Mouse (Mus musculus) urinary bladder, postnatal 4 days (tissue): ENCODE measurements around the gene Cib4.

Experiments used
- DNase-seq, 2 experiments: peaks; one replicate each; pipeline ENCODE4 v3.0.0; 2021 to 2022; ENCODE audit warnings: low spot score in 2 of 2

Cib4 gene

DNA sequence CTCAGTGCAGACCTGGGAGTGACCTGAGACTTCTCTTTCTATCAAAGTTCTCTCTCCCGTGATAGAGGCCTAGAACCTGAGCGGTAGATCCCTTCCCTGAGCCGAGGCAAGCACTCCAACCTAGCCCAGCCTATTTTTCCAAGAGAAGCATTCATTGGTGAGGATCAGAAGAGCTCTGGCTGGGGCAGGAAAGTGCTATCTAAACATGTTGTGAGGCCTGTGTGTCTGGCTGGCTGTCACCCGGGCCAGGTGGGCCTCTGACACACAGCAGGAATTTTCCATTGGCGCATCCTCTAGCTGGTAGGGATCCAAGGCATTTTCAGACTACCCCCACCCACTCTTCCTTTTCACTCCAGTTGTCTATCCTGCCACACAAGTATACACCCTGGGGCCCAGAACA is 26.2 kb upstream of the Cib4 start:
- DNase-seq = no peak

DNA sequence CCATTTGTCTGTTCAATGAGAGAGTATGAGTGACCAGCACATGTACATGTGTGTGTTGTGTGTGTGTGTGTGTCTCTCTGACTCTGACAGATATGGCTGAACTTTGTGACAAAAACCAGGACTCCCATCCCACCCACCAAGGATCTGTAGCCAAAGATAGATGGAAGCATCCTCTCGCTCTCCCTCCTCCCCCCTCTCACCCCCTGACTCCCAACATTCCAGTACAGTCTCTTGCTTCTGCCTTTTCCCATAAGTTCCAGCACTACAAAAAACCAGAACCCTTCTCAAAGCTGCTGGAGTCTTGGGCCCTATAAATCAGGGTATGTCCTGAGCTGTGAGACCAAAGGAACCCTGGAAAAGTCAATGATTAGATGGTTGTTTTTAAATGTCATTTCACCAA is 22.8 kb upstream of the Cib4 start:
- no peak for DNase-seq

DNA sequence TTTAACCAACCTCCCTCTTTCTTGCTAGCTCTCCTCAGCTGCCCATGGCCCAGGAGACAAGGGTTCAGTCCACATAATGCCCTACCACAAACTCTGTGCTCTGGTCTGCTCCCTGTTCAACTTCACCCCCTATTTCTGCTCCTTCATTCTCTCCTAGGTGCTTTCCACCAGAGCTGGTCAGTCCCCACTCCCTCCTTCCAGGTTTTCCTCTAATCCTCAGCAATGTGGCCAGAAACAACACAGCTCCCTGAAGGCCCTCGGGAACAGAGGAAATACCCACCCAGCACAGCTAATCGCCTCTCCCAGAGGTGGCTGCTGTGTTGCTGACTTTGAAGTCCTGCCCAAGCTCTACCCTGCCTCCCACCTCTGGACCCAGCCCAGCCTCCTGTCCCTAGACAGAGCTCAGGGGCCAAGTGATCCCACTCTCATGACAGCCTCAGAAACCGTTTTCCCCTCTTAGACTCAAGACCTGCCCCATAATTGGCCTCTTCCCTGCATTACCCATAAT is 14.4 kb upstream of the Cib4 start:
- no peak for DNase-seq

DNA sequence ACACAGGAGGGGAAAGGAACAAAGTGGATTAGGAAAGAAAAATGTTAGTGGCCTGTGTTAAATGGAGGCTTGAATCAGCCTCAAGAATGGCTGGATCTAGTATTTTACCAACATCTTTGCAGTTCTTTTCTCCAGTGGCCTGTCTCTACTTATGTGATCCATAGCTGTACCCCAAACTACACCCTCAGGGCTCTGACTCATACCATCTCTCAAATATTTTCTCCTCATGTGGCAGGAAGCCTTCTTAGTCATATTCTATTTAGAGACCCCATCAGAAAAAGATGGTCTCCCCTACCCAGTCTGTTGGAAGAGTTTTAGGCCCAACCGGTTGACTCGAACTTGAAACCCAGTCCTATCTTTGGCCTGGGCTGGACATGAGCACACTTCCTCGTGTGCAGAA is 13.8 kb upstream of the Cib4 start:
- DNase-seq = no peak

DNA sequence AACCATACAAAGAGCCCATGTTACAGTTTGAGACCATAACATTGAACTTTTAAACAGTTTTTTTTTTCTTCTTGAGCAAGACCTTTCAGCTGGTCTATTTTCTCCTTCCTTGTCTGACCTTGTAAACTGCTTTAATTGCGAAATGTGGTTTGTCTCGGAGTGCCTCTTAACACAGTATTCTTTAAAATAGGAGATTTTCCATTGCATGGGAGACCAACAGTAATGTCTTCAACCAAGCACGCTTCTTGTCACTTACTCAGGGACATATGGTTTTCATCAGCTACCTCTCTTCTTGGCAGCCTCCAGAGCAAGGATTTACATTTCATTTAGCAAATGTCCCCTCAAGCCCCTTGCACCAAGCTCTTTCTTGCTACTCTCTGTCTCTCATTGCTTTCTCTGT is 10.6 kb upstream of the Cib4 start:
- DNase-seq = no peak

DNA sequence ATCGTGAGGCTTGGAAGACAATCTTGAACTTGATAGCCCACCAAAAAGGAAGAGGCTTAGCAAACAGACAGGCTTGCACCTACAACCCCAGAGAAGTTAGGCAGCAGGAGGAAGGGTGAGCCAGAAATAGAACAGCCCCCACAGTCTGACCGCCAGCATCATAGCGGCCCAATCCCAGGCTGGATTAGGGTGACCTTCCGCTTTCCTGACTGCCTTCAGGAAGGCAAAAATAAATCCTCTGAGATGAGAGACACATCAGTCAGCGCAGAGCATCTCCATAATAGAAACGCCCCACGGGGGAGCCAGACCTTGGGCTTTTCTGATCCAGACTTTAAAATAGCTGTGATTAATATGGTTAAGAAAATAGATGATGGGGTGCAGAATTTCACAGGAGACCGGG is 9.3 kb upstream of the Cib4 start:
- no peak for DNase-seq

DNA sequence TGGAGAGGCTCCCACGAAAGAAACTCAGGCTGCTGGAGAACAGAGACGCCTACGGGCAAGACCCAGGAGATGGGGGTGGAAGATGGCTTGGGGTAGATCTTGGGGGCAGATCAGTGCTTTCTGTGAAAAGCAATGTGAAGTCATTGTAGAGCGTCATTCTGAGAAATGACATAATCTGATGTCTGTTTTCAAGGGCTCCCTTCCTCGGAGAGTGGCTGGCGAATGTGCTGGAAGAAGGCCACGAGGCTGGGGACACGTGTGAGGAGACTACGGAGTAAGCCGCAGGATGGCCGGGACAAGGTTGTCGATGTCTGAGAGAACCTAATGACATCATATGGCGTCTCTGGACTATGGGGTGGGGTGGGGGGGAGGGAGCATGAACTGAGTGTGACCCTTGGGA is 8.3 kb upstream of the Cib4 start:
- no peak for DNase-seq

DNA sequence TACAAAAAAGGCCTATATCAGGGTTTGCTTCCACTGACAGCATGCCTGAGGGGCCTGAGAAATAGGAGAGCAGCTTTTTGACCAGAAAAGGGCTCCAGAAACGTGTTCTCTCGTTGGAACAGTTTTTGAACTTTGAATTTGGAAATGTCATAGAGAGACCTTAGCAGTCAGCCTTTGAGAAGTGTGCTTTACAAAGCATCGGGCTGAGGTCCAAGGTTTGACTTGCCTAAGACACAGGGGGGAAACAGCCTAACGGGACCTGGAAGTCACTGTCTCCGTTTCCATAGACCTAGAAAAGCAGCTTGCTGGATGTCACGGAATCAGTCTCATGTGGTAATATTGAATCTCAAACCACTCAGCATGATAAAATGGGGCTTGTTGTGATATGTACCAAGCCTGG is 6.4 kb upstream of the Cib4 start:
- DNase-seq = no peak

DNA sequence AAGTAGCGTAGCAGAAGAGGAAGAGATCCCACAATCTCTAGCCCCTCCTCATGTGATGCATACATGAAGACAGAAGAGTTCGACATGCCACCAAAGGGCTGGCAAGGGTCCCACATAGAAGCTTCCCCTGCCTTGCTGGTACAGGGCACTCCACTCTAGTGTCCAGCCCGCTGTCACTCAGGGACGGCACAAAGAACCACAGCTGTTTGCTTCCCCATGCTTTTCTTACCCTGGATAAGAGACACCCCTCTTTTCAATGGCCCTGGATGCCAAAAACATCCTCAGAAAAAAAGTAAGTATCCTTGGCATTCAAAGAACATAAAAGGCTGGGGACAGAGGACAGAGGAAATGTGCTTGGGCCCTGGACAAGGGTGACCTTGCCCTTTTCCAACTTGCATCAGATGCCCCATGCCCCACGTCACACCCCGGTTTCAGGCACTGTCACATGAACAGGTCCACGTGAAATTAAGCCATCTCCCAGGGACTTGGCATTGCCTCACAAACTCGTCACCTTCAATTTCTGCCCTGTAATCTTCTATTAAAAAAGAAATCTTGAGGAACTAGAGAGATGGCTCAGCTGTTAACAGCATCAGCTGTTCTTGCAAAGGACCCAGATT is 5.5 kb upstream of the Cib4 start:
- no peak for DNase-seq

DNA sequence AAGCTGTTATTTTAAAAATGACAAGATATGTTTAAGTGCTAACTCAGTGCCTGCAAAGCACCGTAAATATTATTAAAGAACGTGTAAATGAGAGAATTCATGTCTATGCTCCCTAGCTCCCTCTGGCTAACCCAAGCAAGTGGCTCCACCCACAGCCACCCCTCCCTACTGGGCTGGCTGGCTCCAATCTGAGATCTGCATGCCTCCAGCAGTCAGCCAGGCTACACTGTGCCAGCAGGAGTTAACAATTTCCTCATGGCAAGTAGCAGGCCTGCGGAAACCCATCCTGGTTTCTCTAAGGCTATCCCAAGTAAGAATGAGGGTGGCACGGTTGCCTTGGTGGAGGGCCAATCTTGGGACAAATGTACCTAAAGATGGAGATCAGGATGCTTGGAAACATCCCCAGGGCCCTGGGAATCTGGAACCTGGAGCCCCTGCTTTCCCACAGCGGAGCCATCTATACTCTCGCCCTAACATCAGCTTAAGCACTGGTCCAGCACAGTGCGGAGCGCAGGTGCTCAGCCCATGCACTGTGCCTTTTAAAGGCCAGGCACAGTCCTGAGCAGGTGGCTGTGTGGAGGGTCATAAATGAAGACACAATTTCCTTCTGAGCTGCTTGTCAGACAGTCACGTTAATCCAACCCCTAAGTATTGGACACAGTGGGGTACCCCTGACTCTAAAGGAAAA is 4.8 kb upstream of the Cib4 start:
- peak in 1 of 2 experiments; percentile 32 for DNase-seq

DNA sequence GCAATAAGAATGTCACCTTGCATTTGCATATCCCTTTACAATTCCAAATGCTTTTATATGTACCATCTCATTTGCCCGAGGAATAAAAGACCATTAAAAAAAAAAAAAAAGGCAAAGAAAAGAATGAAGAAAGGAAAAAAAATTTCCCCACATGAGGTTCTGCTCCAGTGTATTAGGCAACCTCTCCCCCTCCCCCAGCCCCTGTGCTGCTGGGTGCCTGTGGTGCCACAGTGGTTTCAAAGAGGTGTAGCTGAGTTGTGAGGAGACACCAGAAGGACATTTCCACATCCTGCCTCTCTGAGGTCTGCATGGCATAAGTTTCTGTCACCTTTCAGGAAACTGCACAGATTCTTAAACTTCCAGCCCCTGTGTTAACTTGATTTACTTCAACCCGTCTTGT is 3.0 kb upstream of the Cib4 start:
- no peak for DNase-seq

DNA sequence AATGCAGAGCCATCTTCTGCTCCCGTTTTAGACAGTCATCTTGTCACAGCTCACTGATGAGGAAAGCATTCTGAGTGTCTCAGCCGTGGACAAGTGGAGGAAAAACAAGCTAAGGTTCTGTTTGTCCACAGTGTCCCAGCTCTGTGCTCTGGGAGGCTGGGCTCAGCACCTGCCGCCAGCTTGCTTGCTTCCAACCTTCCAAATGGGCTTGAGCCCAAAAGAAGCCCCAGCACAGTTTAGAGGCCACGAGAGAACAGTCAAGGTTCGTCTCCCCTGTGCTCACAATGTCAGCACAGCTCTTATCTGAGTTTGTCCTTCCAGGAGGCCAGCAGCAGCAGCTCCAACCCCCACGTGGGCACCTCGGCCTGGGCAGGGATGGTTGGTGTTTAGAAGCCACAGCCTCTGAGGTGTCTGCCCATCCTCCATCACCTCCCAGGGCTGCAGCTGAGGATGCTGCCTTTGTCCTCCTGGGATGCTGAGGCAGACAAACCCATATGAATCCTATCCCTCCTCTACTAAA is 9.5 kb downstream of the Cib4 start:
- DNase-seq = no peak

DNA sequence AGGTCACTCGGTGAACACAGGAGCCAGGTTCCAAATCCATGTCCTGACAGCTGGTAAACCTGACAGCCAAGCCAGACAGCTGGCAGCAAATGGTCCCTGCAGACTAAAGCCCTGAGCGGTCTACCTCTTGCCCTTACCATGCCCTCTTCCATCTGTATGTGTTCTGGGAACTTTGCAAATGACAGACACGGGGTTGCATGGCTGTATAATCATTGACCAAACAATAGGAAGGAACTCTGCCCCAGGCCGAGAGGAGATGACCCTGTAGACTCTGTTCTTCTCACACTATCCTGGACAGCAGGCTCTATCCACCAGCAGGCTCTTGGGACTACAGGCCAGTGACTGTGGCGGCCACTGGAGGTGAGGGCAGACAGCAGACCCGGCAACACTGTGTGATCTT is 11.0 kb downstream of the Cib4 start:
- no peak for DNase-seq

DNA sequence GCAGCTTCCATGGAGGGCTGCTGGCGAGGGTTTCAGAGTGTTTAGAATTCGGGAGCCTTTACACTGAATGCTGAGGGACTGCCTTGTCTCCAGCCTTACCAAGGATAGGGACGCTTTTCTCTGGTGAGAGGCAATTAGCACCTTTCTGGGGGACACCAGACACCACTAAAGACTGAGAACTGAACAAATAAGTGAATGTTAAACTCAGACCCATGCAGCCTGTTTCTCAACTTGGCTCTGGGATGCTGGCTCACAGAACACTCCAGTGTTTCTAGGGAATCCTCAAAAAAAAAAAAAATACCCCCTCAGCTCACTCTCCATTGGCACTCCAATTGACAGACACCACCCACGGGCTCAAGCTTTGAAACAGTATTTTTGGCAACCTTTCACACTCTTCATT is 16.7 kb downstream of the Cib4 start:
- DNase-seq = no peak

DNA sequence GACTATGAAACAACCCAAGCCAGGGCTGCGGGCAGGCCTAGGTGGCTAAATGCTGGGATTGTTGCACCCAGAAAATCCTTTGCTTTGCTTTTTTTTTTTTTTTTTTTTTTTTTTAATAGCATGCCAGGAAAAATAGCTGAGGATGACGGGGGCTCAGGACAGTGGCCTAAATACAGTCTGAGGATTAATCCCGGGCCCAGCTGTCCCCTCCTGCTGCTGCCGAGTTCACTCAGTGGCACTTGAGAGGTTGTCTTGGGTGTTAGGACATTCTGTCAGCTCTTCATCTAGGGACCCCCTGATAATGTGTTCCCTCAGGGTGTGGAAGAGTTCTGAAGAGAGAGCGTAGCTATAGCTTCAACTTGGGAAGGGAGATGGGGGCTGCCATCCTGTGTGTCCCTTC is 18.5 kb downstream of the Cib4 start:
- DNase-seq = no peak

DNA sequence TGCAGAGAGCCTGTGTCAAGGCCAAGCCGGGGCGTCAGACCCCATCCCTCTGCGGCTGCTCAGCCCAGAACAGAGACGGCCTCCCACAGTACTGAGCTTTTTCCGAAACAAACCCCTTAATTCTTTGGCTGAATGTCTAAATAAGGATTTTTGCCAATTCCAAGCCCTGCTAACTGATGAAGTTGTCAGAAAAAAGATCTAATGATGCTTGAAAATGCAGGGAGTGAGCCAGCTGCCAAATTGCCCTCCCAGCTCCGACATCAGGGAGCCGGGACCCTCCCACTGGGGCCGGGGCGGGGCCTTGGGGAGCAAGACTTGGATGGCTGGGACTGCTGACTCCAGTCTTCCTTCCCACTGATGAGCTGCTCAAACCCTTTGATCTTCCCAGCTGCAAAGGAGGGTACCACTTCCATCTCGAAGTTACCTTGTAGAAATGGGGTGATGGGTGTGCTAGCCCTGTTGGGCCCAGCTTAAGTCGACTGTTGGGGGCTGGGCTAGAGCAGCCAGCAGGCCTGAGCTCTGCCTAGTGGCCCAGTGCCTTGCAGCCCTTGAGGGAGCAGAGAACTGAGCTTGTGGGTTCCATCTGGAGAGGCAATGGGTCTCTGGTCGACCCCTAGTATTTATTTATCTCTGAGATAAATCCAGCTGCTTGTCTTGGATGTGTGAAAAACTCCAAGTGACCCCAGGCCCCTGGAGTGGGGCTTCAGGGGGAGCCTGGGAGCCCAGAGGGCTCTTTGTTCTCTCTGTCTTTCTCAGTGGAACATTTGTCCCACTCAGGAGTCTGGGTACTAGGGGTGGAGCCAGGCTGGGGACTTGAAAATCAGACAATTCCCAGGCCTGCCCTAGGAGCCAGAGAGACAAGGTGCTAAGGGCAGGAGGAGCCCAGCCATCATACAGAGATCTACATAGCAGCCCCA is 19.5 kb downstream of the Cib4 start:
- DNase-seq = peak in 1 of 2 experiments; percentile 53

DNA sequence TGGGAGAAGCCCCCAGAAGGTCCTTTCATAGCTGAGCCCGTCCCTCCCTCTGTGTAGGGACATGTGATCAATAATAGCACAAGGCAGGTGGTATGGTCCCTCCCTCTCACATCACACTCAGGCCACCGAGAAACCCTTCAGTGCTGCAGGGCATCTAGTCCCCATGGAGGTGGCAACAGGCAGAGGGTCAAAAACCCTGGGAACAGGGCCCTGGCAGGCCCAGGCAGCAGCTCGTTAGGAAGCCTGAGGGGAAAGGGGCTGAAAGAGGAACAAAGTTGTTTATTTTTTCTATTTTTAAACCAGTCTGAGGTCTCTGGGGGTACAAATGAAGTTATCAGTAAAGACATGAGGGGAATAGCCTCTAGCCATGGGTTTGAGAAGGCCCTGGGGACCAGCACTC is 21.4 kb downstream of the Cib4 start:
- no peak for DNase-seq

DNA sequence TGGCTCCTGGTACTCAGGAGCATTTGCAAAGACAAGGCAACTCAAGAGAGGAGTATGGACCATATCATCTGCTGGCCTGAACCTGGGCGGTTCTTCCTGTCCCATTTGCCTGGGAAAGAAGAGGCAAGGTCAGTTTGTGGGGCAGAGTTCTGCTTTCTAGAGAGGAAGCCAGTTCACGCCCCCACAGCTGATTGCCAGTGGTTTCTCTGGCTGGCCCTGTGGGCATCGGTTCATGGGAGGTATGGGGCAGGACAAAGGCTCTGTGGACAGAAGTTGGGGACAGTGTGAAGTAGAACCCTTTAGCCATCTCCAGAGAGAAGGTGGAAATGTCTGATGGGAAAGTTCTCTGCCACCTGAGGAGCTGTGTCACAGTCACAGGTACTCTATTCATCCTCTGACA is 22.5 kb downstream of the Cib4 start:
- DNase-seq = no peak

DNA sequence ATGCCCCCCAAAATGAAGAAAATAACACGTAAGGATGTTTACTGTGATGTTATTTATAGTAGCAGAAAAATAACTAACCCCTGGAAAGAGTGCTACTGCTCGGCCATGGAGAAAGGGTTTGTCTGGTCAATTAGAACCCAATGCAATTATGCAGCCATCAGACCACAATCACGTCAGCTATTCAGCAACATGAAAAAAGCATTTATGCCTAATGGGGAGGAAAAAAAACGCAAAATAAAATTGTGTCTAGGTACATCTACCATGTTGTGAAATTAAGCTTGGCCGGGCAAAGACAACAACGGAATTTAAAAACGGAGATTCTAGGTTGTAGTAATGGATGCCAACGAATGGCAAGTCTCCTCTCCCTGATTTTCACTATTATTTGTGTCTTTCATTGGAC is 23.2 kb downstream of the Cib4 start:
- DNase-seq = no peak

DNA sequence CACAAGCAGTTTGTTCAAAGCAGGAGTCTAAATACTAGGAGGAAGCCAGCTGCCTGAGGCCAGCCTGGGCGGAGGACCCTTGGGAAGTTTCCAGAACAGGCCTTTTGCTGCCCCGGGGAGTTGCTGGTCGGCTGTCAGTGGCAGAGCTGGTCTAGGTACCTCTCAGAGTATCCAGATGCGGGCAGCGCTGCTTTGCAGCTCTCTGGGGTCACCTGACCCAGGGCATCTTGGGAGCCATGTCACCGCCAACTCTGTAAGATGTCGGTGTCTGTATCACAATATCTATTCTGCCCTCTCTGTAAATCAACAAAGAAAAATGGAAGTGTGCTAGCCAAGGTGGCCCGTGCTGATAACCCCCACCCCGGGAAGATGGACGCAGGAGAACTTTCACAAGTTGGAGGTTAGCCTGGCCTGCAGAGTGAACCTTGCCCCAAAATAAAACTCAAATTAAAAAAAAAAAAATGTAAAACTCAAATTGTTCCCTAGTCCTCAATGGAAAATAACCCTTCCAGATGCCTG is 25.4 kb downstream of the Cib4 start:
- no peak for DNase-seq

DNA sequence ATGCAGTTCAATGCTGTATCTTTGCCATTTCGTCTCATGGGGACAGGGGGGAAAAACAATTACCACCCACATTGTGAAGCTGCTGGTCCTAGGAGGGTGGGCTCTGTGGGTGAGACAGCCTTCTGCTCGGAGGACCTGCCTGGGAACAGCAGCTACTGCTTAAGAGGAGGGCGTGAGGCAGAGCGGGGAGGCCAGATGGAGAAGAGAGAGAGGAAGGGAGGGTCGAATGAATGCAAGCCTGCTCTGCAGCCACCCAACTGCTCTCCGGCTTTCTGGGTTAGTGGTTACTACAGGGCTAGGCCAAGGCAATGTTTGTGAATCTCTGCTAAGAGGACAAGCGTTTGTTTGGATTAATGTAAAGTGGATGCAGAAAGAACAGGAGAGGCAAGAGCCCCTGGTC is 26.1 kb downstream of the Cib4 start:
- no peak for DNase-seq

DNA sequence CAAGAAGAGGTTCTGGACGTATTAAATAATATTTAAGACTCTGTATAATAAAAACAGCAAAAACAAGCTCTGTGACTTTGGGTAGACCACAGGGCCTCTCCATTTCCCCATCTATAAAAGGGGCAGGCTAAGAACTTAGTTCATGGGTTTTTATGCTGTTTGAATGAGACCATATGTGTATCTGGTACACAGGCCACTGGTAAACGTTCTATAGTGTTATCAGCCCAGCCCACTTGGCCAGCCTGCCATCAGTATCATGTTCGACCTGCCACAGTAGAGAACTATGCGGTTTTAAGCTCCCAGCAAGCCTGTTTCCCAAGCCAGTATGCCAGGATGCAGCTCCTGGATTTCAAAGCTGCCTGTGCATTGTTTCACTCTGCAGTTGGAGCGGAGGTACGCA is 27.1 kb downstream of the Cib4 start:
- no peak for DNase-seq
